Mouse (Mus musculus) ovary, adult 2 months (tissue): ENCODE measurements around the gene Arhgap20. TPM values are rescaled to one million over a fixed set of nuclear protein-coding genes. Genes with fewer than 3 reads are reported as not detected.

ENCODE experiments used
- polyA plus RNA-seq: library from polyadenylated mRNA; depleted of rRNA; stranded (reverse); fragments of >200 nt; gene quantifications from 2 replicates; pipeline ENCODE4 v1.2.3, GENCODE M21; 2012; rRNA removed

Gene Arhgap20
- polyA plus RNA-seq: 2.2 and 3.2 TPM in 2 replicates

DNA sequence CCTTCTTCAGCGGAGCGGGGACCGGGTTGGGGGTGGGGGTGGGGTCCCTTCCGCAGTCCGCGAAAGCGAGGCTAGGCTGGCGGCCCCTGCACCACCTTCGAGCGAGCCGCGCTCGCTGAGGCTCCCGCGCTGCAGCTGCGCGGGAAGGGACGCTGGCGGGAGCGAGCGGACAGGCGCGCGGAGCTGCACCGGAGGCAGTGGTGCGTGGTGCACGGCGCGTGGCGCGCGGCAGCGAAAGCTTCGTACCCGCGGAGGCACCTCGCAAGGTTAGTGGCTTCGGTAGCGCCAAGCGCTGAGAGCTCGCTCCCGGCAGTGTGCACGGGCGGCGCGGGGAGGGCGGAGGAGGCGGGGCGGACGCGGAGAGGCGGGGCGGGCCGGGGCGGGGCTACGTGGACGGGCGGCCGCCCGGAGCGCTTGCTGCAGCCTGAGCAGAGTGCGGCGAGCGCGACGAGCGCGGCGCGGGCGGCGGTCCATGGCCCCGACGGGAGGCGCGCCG lies at the start of gene Arhgap20:
Arhgap20 (plus strand) TSS at position 417 of the 496 bp plus-strand sequence.

Other genes with a start within 250 kb of the Arhgap20 start
- gene Fdx1, start 198.2 kb downstream of the Arhgap20 start, polyA plus RNA-seq: 1,739 and 5,591 TPM in 2 replicates